Mouse (Mus musculus) hindbrain, embryonic 14.5 days (tissue): ENCODE measurements at regions not wholly inside any gene's neighbourhood (a gene's known extent, or its start where the extent isn't known, plus 50 kb on each side); places are given as distances from the start of the nearest gene placed in this dataset.

Experiments
- ATAC-seq: fragments of 200-750 bp; cut with Nextera tagmentation; 2 replicates; pipeline ENCODE4 v1.8.0; 2017; ENCODE audit warnings: moderate number of reproducible peaks, mild to moderate bottlenecking, moderate TSS enrichment, moderate library complexity; ENCODE audit not compliant: low FRiP score
- DNase-seq: peaks from one replicate; pipeline ENCODE4 v3.0.0-alpha.2; 2015; ENCODE audit warnings: low spot score
- H3K27ac ChIP-seq: fragments of 300-500 bp; sonication (generic); 2 replicates; pipeline ENCODE4 v1.5.1; 2014; ENCODE audit warnings: mild to moderate bottlenecking, moderate library complexity
- H3K27me3 ChIP-seq: fragments of 300-500 bp; sonication (generic); 2 replicates; pipeline ENCODE4 v1.6.1; 2014; ENCODE audit warnings: mild to moderate bottlenecking, low read length, mixed read lengths; ENCODE audit not compliant: control insufficient read depth, insufficient read depth
- H3K36me3 ChIP-seq: fragments of 300-500 bp; sonication (generic); replicated peaks from 2 replicates; pipeline ENCODE4 v1.6.1; 2014; ENCODE audit not compliant: control insufficient read depth, insufficient read depth
- H3K4me1 ChIP-seq: fragments of 300-500 bp; sonication (generic); replicated peaks from 2 replicates; pipeline ENCODE4 v1.6.1; 2014; ENCODE audit warnings: antibody characterized with exemption, low read length, mixed read lengths; ENCODE audit not compliant: control insufficient read depth, insufficient read depth
- H3K4me2 ChIP-seq: fragments of 300-500 bp; sonication (generic); replicated peaks from 2 replicates; pipeline ENCODE4 v1.6.1; 2014; ENCODE audit warnings: mild to moderate bottlenecking, moderate library complexity
- H3K4me3 ChIP-seq: fragments of 300-500 bp; sonication (generic); replicated peaks from 2 replicates; pipeline ENCODE4 v1.5.1; 2014; ENCODE audit warnings: mild to moderate bottlenecking, low read length
- H3K9ac ChIP-seq: fragments of 300-500 bp; sonication (generic); 2 replicates; pipeline ENCODE4 v1.6.1; 2014
- H3K9me3 ChIP-seq: fragments of 300-500 bp; sonication (generic); 2 replicates; pipeline ENCODE4 v1.6.1; 2016; ENCODE audit warnings: low read length; ENCODE audit not compliant: control insufficient read depth
- WGBS: fragments of 180-500 bp; shearing (Covaris S2); extraction: QIAGEN DNeasy Blood & Tissue Kit; methylation state at CpG from one replicate; pipeline ENCODE4 v1.1.7; 2014; 5-methylcytosine and 5-hydroxymethylcytosine counted together

GRCm38 (mm10) chr1:28144824-28145223 is 635.2 kb downstream of the Gm597 start:
- 45% methylated on average over 4 of the region's 4 CpGs for WGBS
- Histone ChIP-seq H3K36me3 (no peaks in the 10 kb centered on the region), H3K4me3 (no peak overlapping the region), H3K9me3 (no peaks in the 10 kb centered on the region), H3K4me2 (no peak overlapping the region), H3K9ac (no peak overlapping the region), H3K4me1 (no peaks in the 10 kb centered on the region), H3K27me3 (no peaks in the 10 kb centered on the region), H3K27ac (no peak overlapping the region)
- DNase-seq (no peak), ATAC-seq (0 out of 2 replicates have a peak, but pooled peaks have one; percentile 31)

- 87% methylated on average over 2 of the region's 2 CpGs for WGBS
- no peak overlapping the region for H3K27ac ChIP-seq
- no peak overlapping the region for H3K4me2 ChIP-seq
- no peak overlapping the region for H3K4me3 ChIP-seq
- H3K4me1 ChIP-seq: no peaks in the 10 kb centered on the region
- ATAC-seq (no peak), DNase-seq (no peak)
- H3K9me3 ChIP-seq: no peaks in the 10 kb centered on the region
- no peak overlapping the region for H3K9ac ChIP-seq
- H3K36me3 ChIP-seq: no peaks in the 10 kb centered on the region
- no peaks in the 10 kb centered on the region for H3K27me3 ChIP-seq
Observed at GRCm38 (mm10) chr1:28102021-28102526, 678.0 kb downstream of the Gm597 start.

- Histone ChIP-seq H3K27me3 (no peaks in the 10 kb centered on the region), H3K4me3 (no peak overlapping the region), H3K27ac (no peak overlapping the region), H3K4me1 (no peaks in the 10 kb centered on the region), H3K9me3 (no peaks in the 10 kb centered on the region), H3K36me3 (no peaks in the 10 kb centered on the region), H3K9ac (no peak overlapping the region), H3K4me2 (no peak overlapping the region)
- no peak for ATAC-seq
- WGBS: 57% methylated on average over 3 of the region's 3 CpGs
- no peak for DNase-seq
Observed at GRCm38 (mm10) chr1:28084456-28084855, 695.6 kb downstream of the Gm597 start.

GRCm38 (mm10) chr1:28053980-28054379 is 726.1 kb downstream of the Gm597 start:
- DNase-seq: no peak
- H3K4me3 ChIP-seq: no peak overlapping the region
- ATAC-seq: no peak

GRCm38 (mm10) chr1:28047964-28048363 is 732.1 kb downstream of the Gm597 start:
- no peaks in the 10 kb centered on the region for H3K4me1 ChIP-seq
- 78% methylated on average over 2 of the region's 2 CpGs for WGBS
- no peaks in the 10 kb centered on the region for H3K9me3 ChIP-seq
- ATAC-seq (no peak), DNase-seq (no peak)
- no peak overlapping the region for H3K27ac ChIP-seq
- no peak overlapping the region for H3K4me3 ChIP-seq
- H3K4me2 ChIP-seq: no peak overlapping the region
- H3K9ac ChIP-seq: no peak overlapping the region
- no peaks in the 10 kb centered on the region for H3K36me3 ChIP-seq
- no peaks in the 10 kb centered on the region for H3K27me3 ChIP-seq

More at GRCm38 (mm10) chr1:28053980-28054379, 726.1 kb downstream of the Gm597 start:
- H3K9ac ChIP-seq: no peak overlapping the region
- WGBS: 79% methylated on average over 4 of the region's 4 CpGs
- H3K27ac ChIP-seq: no peak overlapping the region
- no peak overlapping the region for H3K4me2 ChIP-seq
- no peaks in the 10 kb centered on the region for H3K4me1 ChIP-seq
- no peaks in the 10 kb centered on the region for H3K36me3 ChIP-seq
- no peaks in the 10 kb centered on the region for H3K27me3 ChIP-seq
- no peaks in the 10 kb centered on the region for H3K9me3 ChIP-seq

- DNase-seq (no peak), ATAC-seq (no peak)
- no peak overlapping the region for H3K27ac ChIP-seq
- no peaks in the 10 kb centered on the region for H3K9me3 ChIP-seq
- no peak overlapping the region for H3K9ac ChIP-seq
- no peak overlapping the region for H3K4me3 ChIP-seq
- H3K27me3 ChIP-seq: no peaks in the 10 kb centered on the region
- no peaks in the 10 kb centered on the region for H3K4me1 ChIP-seq
- no peaks in the 10 kb centered on the region for H3K36me3 ChIP-seq
- H3K4me2 ChIP-seq: no peak overlapping the region
Observed at GRCm38 (mm10) chr1:28047379-28047778, 732.7 kb downstream of the Gm597 start.

- Histone ChIP-seq H3K27me3 (no peaks in the 10 kb centered on the region), H3K4me1 (no peaks in the 10 kb centered on the region), H3K36me3 (no peaks in the 10 kb centered on the region), H3K9ac (no peak overlapping the region), H3K4me3 (no peak overlapping the region), H3K27ac (no peak overlapping the region), H3K4me2 (no peak overlapping the region), H3K9me3 (no peaks in the 10 kb centered on the region)
- DNase-seq (no peak), ATAC-seq (no peak)
- 90% methylated on average over 1 of the region's 1 CpGs for WGBS
Observed at GRCm38 (mm10) chr1:28045695-28046094, 734.4 kb downstream of the Gm597 start.

GRCm38 (mm10) chr1:28025720-28026119 is 754.3 kb downstream of the Gm597 start:
- H3K27me3 ChIP-seq: no peaks in the 10 kb centered on the region
- 77% methylated on average over 2 of the region's 2 CpGs for WGBS
- H3K9me3 ChIP-seq: no peaks in the 10 kb centered on the region
- H3K9ac ChIP-seq: no peak overlapping the region
- no peak overlapping the region for H3K27ac ChIP-seq
- ATAC-seq (no peak), DNase-seq (no peak)
- no peaks in the 10 kb centered on the region for H3K36me3 ChIP-seq
- H3K4me3 ChIP-seq: no peak overlapping the region
- H3K4me2 ChIP-seq: no peak overlapping the region
- no peaks in the 10 kb centered on the region for H3K4me1 ChIP-seq

GRCm38 (mm10) chr1:27998434-27998833 is 781.6 kb downstream of the Gm597 start:
- Histone ChIP-seq H3K4me2 (no peak overlapping the region), H3K36me3 (no peaks in the 10 kb centered on the region), H3K4me3 (no peak overlapping the region), H3K4me1 (no peaks in the 10 kb centered on the region), H3K9ac (no peak overlapping the region), H3K27me3 (no peaks in the 10 kb centered on the region), H3K27ac (no peak overlapping the region), H3K9me3 (no peaks in the 10 kb centered on the region)
- no peak for ATAC-seq
- 69% methylated on average over 4 of the region's 4 CpGs for WGBS
- no peak for DNase-seq

- DNase-seq: no peak
- H3K9me3 ChIP-seq: no peaks in the 10 kb centered on the region
- no peak overlapping the region for H3K9ac ChIP-seq
- H3K4me1 ChIP-seq: no peaks in the 10 kb centered on the region
- no peak overlapping the region for H3K4me3 ChIP-seq
- ATAC-seq: no peak
- whole genome bisulfite sequencing: 43% methylated on average over 1 of the region's 1 CpGs
- H3K27ac ChIP-seq: no peak overlapping the region
- no peaks in the 10 kb centered on the region for H3K36me3 ChIP-seq
- no peaks in the 10 kb centered on the region for H3K27me3 ChIP-seq
- no peak overlapping the region for H3K4me2 ChIP-seq
Observed at GRCm38 (mm10) chr1:27963369-27963768, 816.7 kb downstream of the Gm597 start.
